Mouse (Mus musculus): ENCODE results near the gene Sh3bgrl2.

- TF ChIP-seq ZC3H11A (IDR thresholded peaks at IDR 0.05; ENCODE audit: borderline replicate concordance, low read depth, low read length) (no peak), CHD2 (IDR thresholded peaks at IDR 0.05; ENCODE audit: low read depth, low read length) (no peak), MAFK (IDR thresholded peaks at IDR 0.05; ENCODE audit: insufficient read depth, low read depth, low read length) (no peak)
These were observed 48.0 kb downstream of the Sh3bgrl2 start for GRCm38 (mm10) chr9:83596132-83596531.
